Mouse (Mus musculus) midbrain, embryonic 11.5 days (tissue): ENCODE results near the gene Kcnc1. TPM values are rescaled to one million over a fixed set of nuclear protein-coding genes. Genes with fewer than 3 reads are reported as not detected.

Experiments
- ATAC-seq: fragments of 200-750 bp; cut with Nextera tagmentation; 2 replicates; pipeline ENCODE4 v1.8.0; 2017; ENCODE audit warnings: moderate TSS enrichment, moderate library complexity; ENCODE audit not compliant: low FRiP score
- DNase-seq: peaks from one replicate; pipeline ENCODE4 v3.0.0; 2015; ENCODE audit warnings: low spot score; ENCODE audit errors: missing footprints
- H3K27ac ChIP-seq: fragments of 300-500 bp; sonication (generic); 2 replicates; pipeline ENCODE4 v1.5.1; 2014; ENCODE audit warnings: low read depth, low read length
- H3K27me3 ChIP-seq: fragments of 300-500 bp; sonication (generic); 2 replicates; pipeline ENCODE4 v1.6.1; 2014; ENCODE audit warnings: mild to moderate bottlenecking, low read length, moderate library complexity, mixed read lengths; ENCODE audit not compliant: control insufficient read depth, insufficient read depth
- H3K36me3 ChIP-seq: fragments of 300-500 bp; sonication (generic); 2 replicates; pipeline ENCODE4 v1.6.1; 2014; ENCODE audit warnings: mild to moderate bottlenecking, low read length, moderate library complexity, mixed read lengths; ENCODE audit not compliant: control insufficient read depth, insufficient read depth
- H3K4me1 ChIP-seq: fragments of 300-500 bp; sonication (generic); 2 replicates; pipeline ENCODE4 v1.6.1; 2014; ENCODE audit warnings: low read length; ENCODE audit not compliant: control insufficient read depth, insufficient read depth
- H3K4me2 ChIP-seq: fragments of 300-500 bp; sonication (generic); 2 replicates; pipeline ENCODE4 v1.6.1; 2014; ENCODE audit warnings: mild to moderate bottlenecking, moderate library complexity
- H3K4me3 ChIP-seq: fragments of 300-500 bp; sonication (generic); 2 replicates; pipeline ENCODE4 v1.5.1; 2014; ENCODE audit warnings: low read depth, low read length
- H3K9ac ChIP-seq: fragments of 300-500 bp; sonication (generic); 2 replicates; pipeline ENCODE4 v1.6.1; 2014; ENCODE audit warnings: low read length
- H3K9me3 ChIP-seq: fragments of 300-500 bp; sonication (generic); 2 replicates; pipeline ENCODE4 v1.6.1; 2016; ENCODE audit warnings: low read length; ENCODE audit not compliant: control insufficient read depth
- WGBS: fragments of 180-500 bp; shearing (Covaris S2); extraction: QIAGEN DNeasy Blood & Tissue Kit; methylation state at CpG from one replicate; pipeline ENCODE4 v1.1.7; 2014; 5-methylcytosine and 5-hydroxymethylcytosine counted together
- polyA plus RNA-seq: library from polyadenylated mRNA; unstranded; fragments of >200 nt; fragmentation: Nextera tagmentation; extraction: Ambion mirVana; gene quantifications from 2 replicates; pipeline ENCODE4 v1.2.1, GENCODE M21; 2014

Kcnc1 gene
- polyA plus RNA-seq, 1 experiment from 2014 or later, result 1.4 TPM

GRCm38 (mm10) chr7:46423951-46424350 is 27.7 kb downstream of the Kcnc1 start:
- 63% methylated on average over 3 of the region's 3 CpGs for WGBS
- no peak overlapping the region for H3K9ac ChIP-seq

GRCm38 (mm10) chr7:46425012-46425411 is 28.7 kb downstream of the Kcnc1 start:
- Histone ChIP-seq H3K4me2 (no peak overlapping the region), H3K9me3 (no peaks in the 10 kb centered on the region), H3K27me3 (no peaks in the 10 kb centered on the region), H3K27ac (no peak overlapping the region), H3K4me3 (no peak overlapping the region), H3K9ac (no peak overlapping the region), H3K4me1 (peaks cover 20% of the 10 kb centered on the region), H3K36me3 (no peaks in the 10 kb centered on the region)
- WGBS, result 80% methylated on average over 4 of the region's 4 CpGs
- DNase-seq (no peak), ATAC-seq (no peak)

More at GRCm38 (mm10) chr7:46423951-46424350, 27.7 kb downstream of the Kcnc1 start:
- H3K27ac ChIP-seq, result no peak overlapping the region
- no peaks in the 10 kb centered on the region for H3K9me3 ChIP-seq
- ATAC-seq (no peak), DNase-seq (no peak)
- peaks cover 20% of the 10 kb centered on the region for H3K4me1 ChIP-seq
- no peaks in the 10 kb centered on the region for H3K36me3 ChIP-seq
- no peak overlapping the region for H3K4me3 ChIP-seq
- no peak overlapping the region for H3K4me2 ChIP-seq
- no peaks in the 10 kb centered on the region for H3K27me3 ChIP-seq

GRCm38 (mm10) chr7:46433874-46434273 is 37.6 kb downstream of the Kcnc1 start:
- ATAC-seq, result peak; percentile 88
- peaks cover 4% of the 10 kb centered on the region; the same call in 1 of the 2 replicates for H3K4me1 ChIP-seq
- 61% methylated on average over 5 of the region's 5 CpGs for WGBS
- no peaks in the 10 kb centered on the region for H3K36me3 ChIP-seq
- H3K4me2 ChIP-seq, result no peak overlapping the region
- no peaks in the 10 kb centered on the region for H3K9me3 ChIP-seq
- no peak overlapping the region for H3K27ac ChIP-seq
- no peaks in the 10 kb centered on the region for H3K27me3 ChIP-seq
- H3K9ac ChIP-seq, result no peak overlapping the region
- peak; percentile 77 for DNase-seq
- no peak overlapping the region for H3K4me3 ChIP-seq

- no peak overlapping the region for H3K4me2 ChIP-seq
- 95% methylated on average over 5 of the region's 5 CpGs for WGBS
- H3K27ac ChIP-seq, result no peak overlapping the region
- H3K4me3 ChIP-seq, result no peak overlapping the region
- peaks cover 4% of the 10 kb centered on the region; the same call in 1 of the 2 replicates for H3K4me1 ChIP-seq
- no peak for ATAC-seq
- no peaks in the 10 kb centered on the region for H3K9me3 ChIP-seq
- no peak overlapping the region for H3K9ac ChIP-seq
- H3K27me3 ChIP-seq, result no peaks in the 10 kb centered on the region
- H3K36me3 ChIP-seq, result no peaks in the 10 kb centered on the region
- no peak for DNase-seq
Measured at GRCm38 (mm10) chr7:46435833-46436232, 39.5 kb downstream of the Kcnc1 start.

GRCm38 (mm10) chr7:46438537-46439141 is 42.3 kb downstream of the Kcnc1 start:
- Histone ChIP-seq H3K27ac (no peak overlapping the region), H3K4me3 (no peak overlapping the region), H3K36me3 (no peaks in the 10 kb centered on the region; the same call in 1 of the 2 replicates), H3K9me3 (no peaks in the 10 kb centered on the region), H3K27me3 (no peaks in the 10 kb centered on the region), H3K4me1 (0 out of 2 replicates have a peak, but pooled peaks cover under 1% of the 10 kb centered on the region), H3K9ac (no peak overlapping the region), H3K4me2 (no peak overlapping the region)
- 80% methylated on average over 9 of the region's 9 CpGs for WGBS
- ATAC-seq, result no peak
- DNase-seq, result peak; percentile 39

GRCm38 (mm10) chr7:46443163-46443562 is 46.9 kb downstream of the Kcnc1 start:
- no peaks in the 10 kb centered on the region for H3K9me3 ChIP-seq
- no peak overlapping the region for H3K4me2 ChIP-seq
- H3K4me3 ChIP-seq, result no peak overlapping the region
- no peak overlapping the region for H3K27ac ChIP-seq
- WGBS, result 85% methylated on average over 10 of the region's 10 CpGs
- DNase-seq, result no peak
- ATAC-seq, result no peak
- H3K27me3 ChIP-seq, result no peaks in the 10 kb centered on the region
- H3K4me1 ChIP-seq, result no peaks in the 10 kb centered on the region
- H3K36me3 ChIP-seq, result no peaks in the 10 kb centered on the region; the same call in 1 of the 2 replicates
- H3K9ac ChIP-seq, result no peak overlapping the region

GRCm38 (mm10) chr7:46445896-46446295 is 49.6 kb downstream of the Kcnc1 start:
- H3K9me3 ChIP-seq, result no peaks in the 10 kb centered on the region
- ATAC-seq, result no peak
- H3K4me2 ChIP-seq, result no peak overlapping the region
- DNase-seq, result peak; percentile 31
- no peaks in the 10 kb centered on the region for H3K27me3 ChIP-seq
- 84% methylated on average over 6 of the region's 6 CpGs for WGBS
- no peak overlapping the region for H3K4me3 ChIP-seq
- H3K4me1 ChIP-seq, result peaks cover 10% of the 10 kb centered on the region
- H3K27ac ChIP-seq, result no peak overlapping the region
- H3K9ac ChIP-seq, result no peak overlapping the region
- no peaks in the 10 kb centered on the region; the same call in 1 of the 2 replicates for H3K36me3 ChIP-seq

- H3K36me3 ChIP-seq, result no peaks in the 10 kb centered on the region
- peaks cover 10% of the 10 kb centered on the region for H3K4me1 ChIP-seq
- H3K9me3 ChIP-seq, result no peaks in the 10 kb centered on the region
- no peak overlapping the region for H3K27ac ChIP-seq
- ATAC-seq (no peak), DNase-seq (peak; percentile 28)
- WGBS, result 67% methylated on average over 9 of the region's 9 CpGs
- no peak overlapping the region for H3K4me3 ChIP-seq
- no peak overlapping the region for H3K4me2 ChIP-seq
- no peaks in the 10 kb centered on the region for H3K27me3 ChIP-seq
- H3K9ac ChIP-seq, result no peak overlapping the region
Measured at GRCm38 (mm10) chr7:46447473-46448165, 51.3 kb downstream of the Kcnc1 start.

- Histone ChIP-seq H3K4me1 (peaks cover 15% of the 10 kb centered on the region), H3K9ac (no peak overlapping the region), H3K4me3 (no peak overlapping the region), H3K4me2 (no peak overlapping the region), H3K9me3 (no peaks in the 10 kb centered on the region), H3K27ac (no peak overlapping the region), H3K36me3 (no peaks in the 10 kb centered on the region), H3K27me3 (no peaks in the 10 kb centered on the region)
- ATAC-seq (0 out of 2 replicates have a peak, but pooled peaks have one; percentile 29), DNase-seq (peak; percentile 81)
- 50% methylated on average over 6 of the region's 6 CpGs for WGBS
Measured at GRCm38 (mm10) chr7:46448922-46449645, 52.8 kb downstream of the Kcnc1 start.
